Mouse (Mus musculus) cerebellum, adult 18-20 months (tissue): ENCODE results near the gene Smok2b.
A peak's percentile ranks its signal among the peaks of the same experiment; 100 is the strongest.
"Not testable (repeated sequence)": the region's sequence is repeated elsewhere in the genome, so short reads cannot be mapped to it uniquely, and the experiment has no call there.

Experiments
- DNase-seq, 2 experiments: peaks; one replicate each; pipeline ENCODE4 v3.0.0; 2021

Gene Smok2b

DNA sequence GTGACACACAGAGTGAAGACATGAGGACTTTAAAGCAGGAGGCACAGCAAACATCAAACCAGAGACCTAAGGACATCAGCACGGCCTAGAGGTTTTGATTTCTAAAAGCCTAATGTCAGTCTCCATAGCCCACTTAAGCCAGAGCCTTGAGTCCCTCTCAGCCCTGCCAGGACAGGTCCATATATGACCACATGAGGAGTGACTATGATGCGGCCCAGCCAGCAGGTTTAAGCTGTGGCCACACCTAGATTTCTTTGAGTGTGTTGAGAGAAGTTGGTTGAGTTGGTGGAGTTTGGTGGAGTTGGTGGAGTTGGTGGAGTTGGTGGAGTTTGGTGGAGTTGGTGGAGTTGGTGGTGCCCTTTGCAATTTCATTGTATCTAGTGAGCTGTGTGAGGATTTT lies at the start of gene Smok2b:
Smok2b (plus strand) TSS at position 301 of the 400 bp plus-strand sequence.
- not testable (repeated sequence) for DNase-seq

GRCm38 (mm10) chr17:13180491-13180890 lies 49.6 kb upstream of the Smok2b start:
- not testable (repeated sequence) for DNase-seq

- DNase-seq = not testable (repeated sequence)
Observed at GRCm38 (mm10) chr17:13182712-13183111, 47.3 kb upstream of the Smok2b start.

- not testable (repeated sequence) for DNase-seq
Observed at GRCm38 (mm10) chr17:13184514-13184913, 45.5 kb upstream of the Smok2b start.

GRCm38 (mm10) chr17:13186541-13186940 lies 43.5 kb upstream of the Smok2b start:
- not testable (repeated sequence) for DNase-seq

DNA sequence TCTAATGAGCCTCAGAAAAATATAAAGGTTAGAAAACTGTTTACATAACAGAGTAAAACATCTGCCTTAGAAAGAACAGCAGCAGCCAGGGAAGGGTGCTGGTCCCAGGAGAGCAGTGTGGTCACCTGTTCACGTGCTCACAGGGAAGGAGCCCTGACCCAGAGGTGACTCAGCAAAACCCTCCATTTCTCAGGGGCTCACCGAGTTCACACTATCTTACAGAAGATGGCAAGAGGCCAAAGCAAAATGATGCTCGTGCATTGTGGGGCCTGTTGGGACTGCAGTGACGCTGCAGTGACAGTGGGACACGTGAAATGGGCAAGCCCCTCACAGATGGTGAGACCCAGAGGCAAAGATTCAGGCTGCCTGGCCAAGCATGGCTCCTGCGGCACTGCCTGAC lies 42.4 kb upstream of the Smok2b start:
- DNase-seq = peak in 1 of 2 experiments; percentile 7

- DNase-seq = not testable (repeated sequence)
Observed at GRCm38 (mm10) chr17:13188846-13189245, 41.2 kb upstream of the Smok2b start.

- DNase-seq = not testable (repeated sequence)
Observed at GRCm38 (mm10) chr17:13190836-13191583, 39.0 kb upstream of the Smok2b start.

DNA sequence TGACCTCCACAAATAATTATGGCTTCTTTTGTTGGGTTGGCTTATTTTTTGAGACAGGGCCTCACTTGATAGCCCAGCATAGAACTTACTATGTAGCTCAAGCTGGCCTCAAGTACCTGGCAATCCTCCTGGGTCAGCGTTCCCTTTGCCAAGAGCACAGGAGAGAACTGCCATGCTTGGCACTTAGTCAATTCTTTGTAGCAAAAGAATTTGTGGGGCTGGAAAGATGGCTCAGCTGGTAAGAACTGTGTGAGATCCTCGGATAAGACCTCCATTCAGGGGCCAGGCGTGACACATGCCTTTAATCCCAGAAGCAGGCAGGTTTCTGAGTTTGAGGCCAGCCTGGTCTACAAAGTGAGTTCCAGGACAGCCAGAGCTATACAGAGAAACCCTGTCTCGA lies 33.6 kb upstream of the Smok2b start:
- peak in 1 of 2 experiments; percentile 20 for DNase-seq

- not testable (repeated sequence) for DNase-seq
Observed at GRCm38 (mm10) chr17:13198812-13199211, 31.2 kb upstream of the Smok2b start.

GRCm38 (mm10) chr17:13199880-13200409 lies 30.1 kb upstream of the Smok2b start:
- not testable (repeated sequence) for DNase-seq

GRCm38 (mm10) chr17:13201551-13201950 lies 28.5 kb upstream of the Smok2b start:
- not testable (repeated sequence) for DNase-seq

DNA sequence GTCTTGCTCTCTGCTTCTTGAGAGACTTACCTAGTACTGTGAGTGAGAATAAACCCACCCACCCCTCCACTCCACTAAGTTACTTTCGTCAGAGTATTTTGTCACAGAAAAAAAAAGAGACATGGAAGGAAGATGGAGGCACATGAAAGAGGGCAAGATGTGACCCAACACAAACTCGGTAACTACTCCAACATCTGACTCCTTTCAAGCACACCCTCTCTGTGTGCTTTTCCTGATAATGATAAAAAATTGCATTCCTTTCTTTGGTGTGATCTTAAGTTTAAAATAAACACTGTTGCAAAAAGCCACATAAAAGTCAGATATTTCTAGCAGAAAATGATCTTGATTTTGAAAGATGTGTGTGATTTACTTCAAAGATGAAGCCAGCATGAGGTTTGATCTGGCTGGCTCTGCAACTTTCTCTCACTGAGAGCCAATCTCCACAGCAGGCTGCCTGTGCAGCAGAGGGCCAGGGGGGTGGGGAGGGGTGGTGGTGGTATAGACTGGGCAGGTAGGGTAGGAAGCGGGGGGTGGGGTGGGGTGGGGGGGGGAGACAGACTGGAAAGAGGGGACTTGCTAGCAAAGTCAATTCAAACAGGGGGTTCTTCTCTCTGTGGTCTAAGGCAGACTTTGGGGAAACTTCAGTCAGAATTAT lies 27.5 kb upstream of the Smok2b start:
- DNase-seq = not testable (repeated sequence)

GRCm38 (mm10) chr17:13205247-13205646 lies 24.8 kb upstream of the Smok2b start:
- DNase-seq = not testable (repeated sequence)

DNA sequence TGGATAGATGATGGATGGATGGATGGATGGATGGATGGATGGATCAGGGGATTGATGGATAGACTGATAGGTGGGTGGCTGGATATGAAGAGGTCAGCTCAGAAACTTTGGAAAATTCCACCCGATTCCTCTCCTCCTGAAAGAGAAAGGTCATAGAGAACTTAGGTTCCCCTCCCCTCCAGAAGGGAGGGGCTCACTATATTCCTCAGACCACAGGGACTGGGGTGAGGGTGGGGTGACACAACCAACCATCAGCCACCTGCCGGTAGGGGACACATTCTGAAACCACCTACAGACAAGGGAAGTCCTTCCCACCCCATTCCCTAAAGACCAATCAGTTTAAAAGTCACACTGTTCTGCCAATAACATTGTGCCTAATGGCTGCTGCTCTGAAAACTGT lies 23.6 kb upstream of the Smok2b start:
- DNase-seq = no peak

DNA sequence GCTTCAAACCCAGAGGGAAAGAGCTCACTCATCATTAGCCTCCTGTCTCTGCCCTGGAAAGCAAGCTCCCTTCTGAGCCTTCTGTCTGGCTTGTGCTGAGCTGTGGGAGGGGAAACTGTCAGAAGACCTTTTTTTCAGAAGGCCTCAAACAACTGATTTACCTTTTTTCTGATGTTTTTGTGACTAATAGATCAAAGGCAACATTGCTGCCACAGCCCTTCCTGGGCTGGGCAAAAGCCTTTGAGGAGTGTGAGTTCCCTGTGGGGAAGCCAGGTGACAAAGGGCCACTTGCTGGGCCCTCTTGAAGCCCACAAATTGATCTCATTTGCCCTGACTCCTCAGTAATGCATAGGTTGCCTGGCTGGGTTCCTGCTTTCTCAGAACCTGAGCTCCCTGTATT lies 21.6 kb upstream of the Smok2b start:
- not testable (repeated sequence) for DNase-seq

- no peak for DNase-seq
Observed at GRCm38 (mm10) chr17:13212136-13212850, 17.8 kb upstream of the Smok2b start.

- DNase-seq = no peak
Observed at GRCm38 (mm10) chr17:13214169-13214568, 15.9 kb upstream of the Smok2b start.

GRCm38 (mm10) chr17:13215595-13215994 lies 14.5 kb upstream of the Smok2b start:
- DNase-seq = no peak

DNA sequence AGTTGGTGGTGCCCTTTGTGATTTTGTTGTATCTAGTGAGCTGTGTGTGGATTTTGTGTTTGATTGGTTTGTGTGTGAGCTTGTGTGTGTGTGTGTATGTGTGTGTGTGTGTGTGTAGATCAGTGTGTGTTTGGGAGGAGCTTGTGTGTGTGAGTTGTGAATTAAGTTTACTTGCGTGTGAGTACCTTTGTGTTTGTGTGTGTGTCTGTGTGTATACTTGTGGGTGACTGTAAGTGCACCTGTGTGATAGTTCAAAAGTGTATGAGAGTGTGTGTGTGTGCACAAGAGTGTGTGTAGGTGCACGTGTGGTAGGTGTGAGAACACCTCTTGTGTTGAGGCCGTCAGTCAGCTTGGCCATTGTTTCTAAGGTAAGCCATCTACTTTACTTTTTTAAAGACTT lies 9.2 kb upstream of the Smok2b start, which contains the start of gene Smok2a:
Smok2a (plus strand) TSS at position 301 of the 400 bp plus-strand sequence.
- DNase-seq = no peak

DNA sequence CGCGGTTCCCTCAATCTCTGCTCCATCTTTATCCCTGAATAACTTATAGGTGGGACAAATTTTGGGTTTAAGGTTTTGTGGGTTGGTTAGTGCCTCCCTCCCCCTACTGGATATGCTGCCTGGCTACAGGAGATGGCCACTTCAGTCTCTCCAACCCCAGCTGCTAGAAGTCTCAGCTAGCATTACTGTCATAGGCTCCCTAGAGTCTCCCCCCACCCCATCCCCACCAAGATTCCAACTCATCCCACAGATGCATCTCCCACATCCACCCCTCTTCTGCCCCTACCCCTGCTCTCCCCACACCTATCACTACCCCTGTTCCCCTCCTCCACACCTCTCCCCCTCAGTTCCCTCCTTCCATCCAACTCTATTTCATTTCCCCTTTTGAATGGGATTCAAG lies 8.1 kb upstream of the Smok2b start:
- not testable (repeated sequence) for DNase-seq

DNA sequence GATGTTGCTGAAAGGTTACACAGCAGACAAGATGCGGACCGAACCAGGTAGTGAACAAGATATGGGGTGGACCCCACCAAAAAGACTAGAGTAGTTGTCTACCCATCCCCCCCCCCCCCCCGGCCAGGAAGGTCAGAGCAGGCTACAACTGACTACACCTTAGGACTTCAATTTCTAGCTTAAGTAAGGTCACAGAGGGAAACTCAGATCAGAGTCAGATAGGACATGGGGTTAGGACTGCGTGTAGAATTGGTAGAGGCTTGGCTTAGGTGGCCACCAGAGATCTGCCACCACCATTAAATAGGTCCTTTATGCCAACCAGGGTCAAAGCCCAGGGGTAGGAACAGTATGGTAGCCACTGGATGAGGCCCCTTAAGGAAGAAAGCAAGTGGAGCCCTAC lies 9.4 kb downstream of the Smok2b start:
- not testable (repeated sequence) for DNase-seq
